Mouse (Mus musculus): ENCODE data around the gene Wdr6. TPM values are rescaled to one million over a fixed set of nuclear protein-coding genes. Genes with fewer than 3 reads are reported as not detected.

Gene Wdr6
- total and polyA plus RNA-seq, 3 experiments, result 43.5 to 44.9 TPM; not detected in 1

DNA sequence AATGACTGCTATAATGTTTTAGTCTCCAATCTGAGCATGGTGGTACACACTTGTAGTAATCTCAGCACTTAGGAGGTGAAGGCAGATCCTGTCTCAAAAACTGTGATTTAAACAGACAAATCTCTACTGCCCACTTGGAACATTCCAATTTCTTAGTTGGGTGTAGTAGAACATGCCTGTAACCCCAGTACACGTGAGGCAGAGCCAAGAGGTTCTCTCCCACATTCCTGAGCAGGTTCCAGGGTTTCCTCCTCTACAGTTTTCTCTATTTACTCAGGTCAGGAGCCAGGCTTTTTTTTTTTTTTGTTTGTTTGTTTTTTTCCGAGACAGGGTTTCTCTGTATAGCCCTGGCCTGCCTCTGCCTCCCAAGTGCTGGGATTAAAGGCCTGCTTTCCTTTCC lies 21.5 kb upstream of the Wdr6 start:
- TF ChIP-seq EP300 (IDR thresholded peaks at IDR 0.05; ENCODE audit: low read depth in 1 of 2, low read length in 2 of 2) (no peak), TAL1 (IDR thresholded peaks at IDR 0.05; ENCODE audit: low read length) (no peak), SMC3 (IDR thresholded peaks at IDR 0.05; ENCODE audit: low read depth, low read length) (no peak), MYB (IDR thresholded peaks at IDR 0.05; ENCODE audit: low read depth, low read length) (no peak), RCOR1 (IDR thresholded peaks at IDR 0.05; ENCODE audit: low read depth, low read length) (no peak), E2F4 (IDR thresholded peaks at IDR 0.05; ENCODE audit: borderline replicate concordance, low read depth, low read length) (no peak), MXI1 (IDR thresholded peaks at IDR 0.05; ENCODE audit: low read depth, low read length) (no peak)

GRCm38 (mm10) chr9:108599021-108599566 lies 20.6 kb upstream of the Wdr6 start:
- Histone ChIP-seq H3K27me3 (ENCODE audit: control insufficient read depth in 1 of 2, insufficient read depth in 2 of 2, low read length in 2 of 2) (no peaks in the 10 kb centered on the region), H3K27ac (ENCODE audit: control insufficient read depth, low read depth, low read length) (no peak overlapping the region), H3K36me3 (ENCODE audit: control insufficient read depth in 1 of 2, insufficient read depth in 2 of 2, low read length in 2 of 2) (peaks cover 0 to 3% of the 10 kb centered on the region in 2 experiments; a peak in 2 of 4 replicates), H3K4me1 (ENCODE audit: control insufficient read depth in 1 of 2, insufficient read depth in 2 of 2, low read length in 2 of 2) (0 out of 4 replicates have a peak, but pooled peaks cover 0 to 2% of the 10 kb centered on the region in 2 experiments), H3K4me3 (ENCODE audit: control insufficient read depth in 1 of 2, insufficient read depth in 1 of 2, low read depth in 2 of 2, low read length in 2 of 2) (no peak overlapping the region), H3K9me3 (replicated peaks; ENCODE audit: insufficient read depth, low read length) (no peaks in the 10 kb centered on the region), H3K9ac (ENCODE audit: control insufficient read depth, low read depth, low read length, poor library complexity, severe bottlenecking) (no peak overlapping the region), H3K79me2 (ENCODE audit: control insufficient read depth, insufficient read depth, low read length, poor library complexity) (no peaks in the 10 kb centered on the region)
- DNase-seq (ENCODE audit: low read depth, low spot score), result no peak
- TF ChIP-seq TBP (IDR thresholded peaks at IDR 0.05; ENCODE audit: low read depth, low read length), result peak; percentile 57; the same call in 1 of the 2 replicates
- TF ChIP-seq UBTF (IDR thresholded peaks at IDR 0.05; ENCODE audit: borderline replicate concordance, insufficient read depth, low read depth, low read length), result no peak
- TF ChIP-seq ZNF384 (IDR thresholded peaks at IDR 0.05; ENCODE audit: low read depth, low read length), result no peak

More for the DNA sequence above, 21.5 kb upstream of the Wdr6 start:
- H3K9me3 ChIP-seq (replicated peaks; ENCODE audit: insufficient read depth, low read length), result no peaks in the 10 kb centered on the region
- no peak overlapping the region for H3K27ac ChIP-seq (ENCODE audit: control insufficient read depth, low read depth, low read length)
- H3K27me3 ChIP-seq (ENCODE audit: control insufficient read depth in 1 of 2, insufficient read depth in 2 of 2, low read length in 2 of 2), result no peaks in the 10 kb centered on the region
- no peaks in the 10 kb centered on the region for H3K79me2 ChIP-seq (ENCODE audit: control insufficient read depth, insufficient read depth, low read length, poor library complexity)
- no peak overlapping the region for H3K4me3 ChIP-seq (ENCODE audit: control insufficient read depth in 1 of 2, insufficient read depth in 1 of 2, low read depth in 2 of 2, low read length in 2 of 2)
- DNase-seq (ENCODE audit: low read depth, low spot score), result no peak
- H3K4me1 ChIP-seq (ENCODE audit: control insufficient read depth in 1 of 2, insufficient read depth in 2 of 2, low read length in 2 of 2), result no peaks in the 10 kb centered on the region
- H3K9ac ChIP-seq (ENCODE audit: control insufficient read depth, low read depth, low read length, poor library complexity, severe bottlenecking), result no peak overlapping the region
- peaks cover 0 to 3% of the 10 kb centered on the region in 2 experiments; a peak in 2 of 4 replicates for H3K36me3 ChIP-seq (ENCODE audit: control insufficient read depth in 1 of 2, insufficient read depth in 2 of 2, low read length in 2 of 2)

GRCm38 (mm10) chr9:108596998-108597764 lies 18.6 kb upstream of the Wdr6 start, which contains the start of gene P4htm:
Gene P4htm (minus strand): TSS chr9:108597667.
- H3K4me1 ChIP-seq (ENCODE audit: control insufficient read depth in 1 of 2, insufficient read depth in 2 of 2, low read length in 2 of 2), result 0 out of 4 replicates have a peak, but pooled peaks cover 0 to 2% of the 10 kb centered on the region in 2 experiments
- no peak for TF ChIP-seq TBP (IDR thresholded peaks at IDR 0.05; ENCODE audit: low read depth, low read length)
- TF ChIP-seq MYB (IDR thresholded peaks at IDR 0.05; ENCODE audit: low read depth, low read length), result no peak
- TF ChIP-seq NELFE (IDR thresholded peaks at IDR 0.05; ENCODE audit: low read depth, low read length), result no peak
- TF ChIP-seq JUND (IDR thresholded peaks at IDR 0.05; ENCODE audit: low read depth, low read length), result no peak
- TF ChIP-seq MAFK (IDR thresholded peaks at IDR 0.05; ENCODE audit: borderline replicate concordance, low read depth, low read length), result no peak
- TF ChIP-seq SMC3 (IDR thresholded peaks at IDR 0.05; ENCODE audit: low read depth, low read length), result no peak
- TF ChIP-seq MYC (IDR thresholded peaks at IDR 0.05; ENCODE audit: low read depth, low read length), result no peak
- TF ChIP-seq KAT2A (conservative IDR thresholded peaks at IDR 0.05; ENCODE audit: low read depth, low read length), result no peak
- no peak for TF ChIP-seq NRF1 (IDR thresholded peaks at IDR 0.05; ENCODE audit: insufficient read depth, low read depth, low read length, poor library complexity, severe bottlenecking)
- no peak for TF ChIP-seq RCOR1 (IDR thresholded peaks at IDR 0.05; ENCODE audit: low read depth, low read length)
- no peak for TF ChIP-seq ELF1 (IDR thresholded peaks at IDR 0.05; ENCODE audit: low read depth, low read length)
- no peak for TF ChIP-seq E2F4 (IDR thresholded peaks at IDR 0.05; ENCODE audit: borderline replicate concordance, low read depth, low read length)
- no peak for TF ChIP-seq MAZ (IDR thresholded peaks at IDR 0.05; ENCODE audit: low read depth, low read length)
- TF ChIP-seq GABPA (IDR thresholded peaks at IDR 0.05; ENCODE audit: low read depth, low read length), result no peak
- TF ChIP-seq HCFC1 (IDR thresholded peaks at IDR 0.05; ENCODE audit: low read depth, low read length), result no peak
- TF ChIP-seq MAX (IDR thresholded peaks at IDR 0.05; ENCODE audit: low read length), result no peak
- TF ChIP-seq RAD21 (IDR thresholded peaks at IDR 0.05; ENCODE audit: low read depth, low read length), result no peak
- no peak for TF ChIP-seq USF2 (IDR thresholded peaks at IDR 0.05; ENCODE audit: borderline replicate concordance in 1 of 2, insufficient read depth in 1 of 2, low read depth in 1 of 2, low read length in 2 of 2)
- H3K36me3 ChIP-seq (ENCODE audit: control insufficient read depth in 1 of 2, insufficient read depth in 2 of 2, low read length in 2 of 2), result no peaks in the 10 kb centered on the region; a peak in 1 of 4 replicates
- H3K9me3 ChIP-seq (replicated peaks; ENCODE audit: insufficient read depth, low read length), result no peaks in the 10 kb centered on the region
- no peaks in the 10 kb centered on the region for H3K27me3 ChIP-seq (ENCODE audit: control insufficient read depth in 1 of 2, insufficient read depth in 2 of 2, low read length in 2 of 2)
- no peak for DNase-seq (ENCODE audit: low read depth, low spot score)
- no peak within 1 kb of the TSS for H3K4me3 ChIP-seq (ENCODE audit: control insufficient read depth in 1 of 2, insufficient read depth in 1 of 2, low read depth in 2 of 2, low read length in 2 of 2)
- H3K9ac ChIP-seq (ENCODE audit: control insufficient read depth, low read depth, low read length, poor library complexity, severe bottlenecking), result no peak within 1 kb of the TSS
- no peak within 1 kb of the TSS for H3K27ac ChIP-seq (ENCODE audit: control insufficient read depth, low read depth, low read length)
- no peaks in the 10 kb centered on the region for H3K79me2 ChIP-seq (ENCODE audit: control insufficient read depth, insufficient read depth, low read length, poor library complexity)
